Mouse (Mus musculus) c-Kit-positive CD71-positive TER-119-negative erythroid progenitor cells, embryonic 14.5 days (primary cell): ENCODE measurements around the gene Srp9.

ENCODE experiments used
- DNase-seq: peaks from one replicate; pipeline ENCODE4 v3.0.0-alpha.2; 2013; ENCODE audit warnings: low read depth

The Srp9 gene

DNA sequence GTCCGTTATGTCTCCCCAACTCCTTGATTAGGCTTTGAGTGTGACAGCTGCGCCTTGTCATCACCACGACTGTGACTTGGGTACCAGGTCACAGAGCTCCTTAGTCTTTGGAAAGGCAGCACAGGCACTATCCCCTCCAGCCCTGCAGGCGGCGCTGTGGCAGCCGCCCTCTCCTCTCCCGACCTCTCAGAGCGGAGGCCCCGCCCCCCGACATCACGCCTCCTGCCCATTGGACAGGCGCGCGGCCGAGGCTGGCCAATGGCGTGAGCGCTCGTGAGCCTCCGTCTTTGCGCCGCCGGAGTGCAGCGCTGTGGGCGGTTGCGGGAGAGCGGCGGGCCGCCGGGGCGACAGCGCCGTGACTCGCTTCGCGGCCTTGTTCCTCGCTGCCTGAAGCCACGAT is at the start of gene Srp9:
TSS of gene Srp9 (plus strand) at position 232 of the 400 bp plus-strand sequence.
- DNase-seq = peak; percentile 95

DNA sequence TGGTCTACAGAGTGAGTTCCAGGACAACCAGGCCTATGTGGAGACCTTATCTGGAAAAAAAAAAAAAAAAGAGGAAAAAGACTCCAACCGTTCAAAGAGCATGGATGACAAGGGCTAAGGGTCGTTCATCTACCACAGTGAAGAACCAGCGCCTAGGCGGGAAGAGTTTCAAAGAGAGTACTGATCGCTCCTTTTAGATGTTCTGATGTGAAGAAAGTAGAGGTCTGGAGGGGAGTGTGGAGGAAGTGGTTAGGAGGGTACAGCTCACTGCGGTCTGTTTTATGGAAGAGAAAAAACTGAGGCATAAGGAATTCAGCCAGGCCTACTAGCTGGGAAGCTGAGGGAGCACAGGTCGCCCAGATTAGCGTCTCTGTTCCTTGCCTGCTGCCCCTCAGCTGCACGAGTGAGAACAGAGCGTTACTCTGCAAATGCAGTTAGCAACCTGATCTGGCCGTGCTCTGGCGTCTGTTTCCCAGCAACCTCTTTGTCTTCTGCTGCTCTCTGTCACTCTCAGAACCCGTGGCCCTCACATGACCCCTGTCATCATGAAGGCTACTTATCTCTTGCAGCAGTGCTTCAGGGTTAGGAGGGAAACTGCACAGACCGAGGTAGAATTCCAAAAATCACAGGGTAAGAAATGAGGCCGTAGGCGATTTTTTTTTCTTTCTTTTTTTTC is 42.7 kb upstream of the Srp9 start:
- no peak for DNase-seq

DNA sequence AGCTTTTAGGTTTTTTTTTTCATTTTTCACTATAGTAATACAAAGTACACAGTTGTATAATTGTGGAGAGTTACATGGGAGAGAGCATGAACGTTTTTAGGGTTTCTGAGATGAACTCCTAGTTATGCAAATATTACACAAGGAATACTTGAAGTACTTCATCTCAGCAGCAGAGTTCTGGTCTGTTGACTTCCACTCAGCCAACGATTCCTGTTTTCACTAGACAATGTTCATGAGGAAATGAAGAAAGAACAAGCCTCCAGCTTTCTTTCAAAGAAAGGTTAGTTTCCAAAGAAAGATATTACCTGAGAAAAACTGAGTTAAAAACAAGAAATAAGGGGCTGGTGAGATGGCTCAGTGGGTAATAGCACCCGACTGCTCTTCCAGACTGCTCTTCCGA is 41.1 kb upstream of the Srp9 start:
- DNase-seq = no peak

DNA sequence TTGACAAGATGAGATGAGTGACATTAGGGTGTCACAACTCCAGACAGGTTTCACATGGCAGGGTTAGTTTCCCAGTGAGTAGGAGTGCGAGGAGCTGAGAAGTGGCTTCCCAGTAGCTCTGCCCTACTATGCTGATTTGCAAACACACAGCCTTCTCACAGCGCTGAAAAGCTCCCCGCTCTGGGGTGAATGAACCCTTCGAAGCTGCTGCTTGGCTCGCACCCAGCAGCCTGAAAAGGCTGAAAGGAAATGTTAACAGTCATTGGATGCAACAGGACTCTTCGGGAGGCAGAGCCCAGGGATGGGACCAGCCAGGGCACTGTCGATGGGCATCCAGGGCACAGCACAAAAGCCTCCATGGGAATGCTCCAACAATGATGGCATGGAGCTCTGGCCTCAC is 37.8 kb upstream of the Srp9 start:
- no peak for DNase-seq

DNA sequence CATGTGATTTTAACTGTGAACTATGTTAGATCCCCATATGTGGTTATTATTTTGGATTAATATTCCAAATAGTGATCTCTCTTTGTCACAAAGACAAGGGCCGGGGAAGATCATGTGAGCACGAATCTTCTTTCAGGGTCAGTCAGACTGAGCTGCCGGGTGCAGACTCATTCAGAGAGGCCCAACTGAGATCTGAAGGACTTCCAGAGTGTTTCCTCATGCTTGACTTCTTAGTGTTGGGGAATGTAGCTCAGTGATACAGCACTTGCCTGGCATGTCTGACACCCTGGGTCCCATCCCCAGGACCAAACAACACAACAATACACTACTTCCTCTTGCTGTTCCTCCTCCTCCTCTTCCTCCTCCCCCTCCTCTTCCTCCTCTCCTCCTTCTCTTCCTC is 37.2 kb upstream of the Srp9 start:
- DNase-seq = no peak

DNA sequence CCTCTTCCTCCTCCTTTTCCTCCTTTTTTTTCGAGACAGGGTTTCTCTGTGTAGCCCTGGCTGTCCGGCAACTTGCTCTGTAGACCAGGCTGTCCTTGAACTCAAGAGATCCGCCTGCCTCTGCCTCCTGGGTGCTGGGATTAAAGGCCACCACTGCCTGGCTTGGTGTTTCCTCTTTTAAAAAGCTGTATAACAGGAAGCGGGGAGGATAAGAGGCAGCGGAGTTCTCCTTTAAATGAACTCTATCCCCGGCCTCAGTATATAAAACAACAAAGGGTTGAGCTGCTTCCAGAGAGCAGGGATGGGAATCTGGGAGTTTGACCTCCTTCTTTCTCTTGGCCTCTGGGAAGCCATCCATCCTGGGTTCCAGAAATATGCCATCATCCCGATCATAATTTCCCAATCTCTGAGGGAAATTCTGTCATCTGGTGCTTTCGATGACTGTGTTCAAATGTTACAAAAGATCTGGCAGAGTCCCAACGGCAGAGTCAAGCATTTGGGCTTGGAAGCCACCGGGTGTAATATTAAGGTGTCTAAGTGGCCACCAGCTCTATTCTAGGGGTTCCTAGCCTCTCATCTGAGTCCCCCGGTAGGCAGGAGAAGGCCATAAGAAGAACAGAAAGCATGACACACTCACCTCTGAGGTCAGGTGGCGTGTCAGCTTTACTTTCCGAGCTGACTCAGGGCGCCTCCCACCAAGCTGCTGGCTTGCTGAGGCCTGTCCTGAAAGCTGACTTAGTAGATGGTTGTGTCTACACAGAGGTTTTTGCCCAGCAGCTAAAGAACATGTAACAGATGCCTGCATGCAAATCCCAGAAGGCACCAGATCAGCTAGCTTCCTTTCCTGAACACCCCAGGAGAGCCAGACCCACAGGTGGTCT is 36.5 kb upstream of the Srp9 start:
- no peak for DNase-seq

DNA sequence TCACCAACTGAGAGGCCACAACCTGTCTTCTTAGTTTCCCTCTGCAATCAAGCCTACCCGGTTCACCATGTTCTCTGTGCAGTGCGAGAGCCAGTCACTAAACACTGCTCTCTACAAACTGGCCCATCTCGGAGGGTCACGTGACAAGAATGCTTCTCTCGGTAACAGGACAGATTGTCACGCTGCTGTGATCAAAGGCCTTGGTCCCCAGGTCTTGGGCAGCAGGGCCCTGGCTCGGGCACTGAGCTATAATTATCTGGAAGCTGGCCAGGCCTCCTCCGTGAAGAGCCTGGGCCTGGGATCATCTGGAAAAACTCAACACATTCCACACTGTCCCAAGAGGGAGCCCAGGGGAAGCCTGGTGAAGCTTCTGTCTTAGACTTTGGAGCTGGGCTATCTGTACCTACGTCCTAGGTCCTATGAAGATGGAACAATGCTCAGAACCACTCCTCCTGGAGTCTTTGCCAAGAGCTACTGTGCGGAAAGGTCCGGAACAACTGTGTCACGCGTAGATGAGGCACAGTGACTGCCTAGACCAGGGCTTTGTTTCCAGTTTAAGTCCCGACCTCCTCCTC is 35.6 kb upstream of the Srp9 start:
- no peak for DNase-seq

DNA sequence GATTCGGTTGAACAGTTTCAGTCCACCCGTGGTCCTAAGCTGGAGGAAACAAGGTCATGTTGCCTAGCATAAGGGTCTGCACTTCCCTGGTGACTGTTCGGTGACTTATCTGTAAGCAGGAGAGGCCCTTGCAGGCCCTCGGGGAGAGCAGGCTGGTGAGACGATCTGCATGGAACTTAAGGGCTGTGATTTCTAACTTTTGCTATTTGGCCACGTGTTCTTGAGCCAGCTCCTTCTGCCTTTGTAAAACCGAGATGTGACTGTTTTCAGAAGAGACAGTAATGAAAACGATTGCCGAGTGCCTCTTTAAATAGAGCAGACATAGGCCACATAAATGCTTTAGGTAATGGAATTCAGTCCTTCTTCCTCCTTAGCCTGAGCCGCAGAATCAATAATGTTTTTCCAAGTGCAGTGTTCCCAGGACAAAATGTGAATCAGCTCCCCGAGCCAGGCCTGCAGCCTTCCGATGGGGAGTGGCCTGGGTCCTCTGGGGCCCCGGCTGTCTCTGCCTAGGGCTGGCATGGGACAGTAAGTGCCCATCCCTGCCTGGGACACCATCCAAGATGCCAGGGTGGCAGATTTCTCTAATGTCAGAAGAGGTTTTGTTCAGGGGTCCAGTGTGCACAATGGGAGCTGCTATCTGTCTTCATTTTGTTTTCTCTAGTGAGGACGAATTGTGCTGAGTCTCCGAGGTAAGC is 34.8 kb upstream of the Srp9 start:
- DNase-seq = no peak

DNA sequence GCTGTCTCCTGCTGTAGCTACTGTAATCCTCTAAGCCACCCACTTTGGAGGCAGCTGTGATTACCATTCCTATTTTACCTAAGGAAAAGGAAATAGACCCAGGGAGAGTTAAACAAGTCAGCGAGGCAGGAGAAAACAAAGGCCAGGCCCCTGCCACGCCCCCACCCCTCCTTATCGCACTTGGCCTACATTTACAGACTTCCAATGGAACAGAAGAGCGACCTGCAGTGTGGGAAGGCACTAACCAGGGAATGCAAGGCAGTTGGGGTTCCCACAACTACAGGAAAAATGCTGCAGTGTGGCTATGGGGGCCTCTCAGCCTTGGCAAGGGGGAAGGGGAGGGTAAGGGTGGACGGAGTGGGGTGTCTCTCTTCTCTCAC is 34.2 kb upstream of the Srp9 start:
- no peak for DNase-seq

DNA sequence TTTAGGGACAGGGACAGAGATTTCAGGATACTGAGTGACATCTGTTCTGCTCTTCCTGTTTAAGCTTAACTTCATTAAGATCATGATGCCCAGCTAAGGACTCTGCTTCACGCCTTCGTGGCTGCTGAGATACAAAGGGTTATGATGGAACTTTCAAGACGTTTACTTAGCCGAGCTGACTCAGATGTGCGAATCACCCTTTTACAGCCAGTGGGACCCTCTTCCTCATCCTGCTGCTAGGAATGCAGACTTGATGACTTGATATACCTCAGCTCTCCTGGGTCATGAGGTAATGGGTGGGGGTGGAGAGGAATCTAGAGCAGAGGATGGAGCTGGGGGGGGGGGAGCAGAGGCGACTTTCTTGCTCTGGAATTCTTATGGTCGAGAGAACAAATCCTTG is 33.3 kb upstream of the Srp9 start:
- DNase-seq = no peak

DNA sequence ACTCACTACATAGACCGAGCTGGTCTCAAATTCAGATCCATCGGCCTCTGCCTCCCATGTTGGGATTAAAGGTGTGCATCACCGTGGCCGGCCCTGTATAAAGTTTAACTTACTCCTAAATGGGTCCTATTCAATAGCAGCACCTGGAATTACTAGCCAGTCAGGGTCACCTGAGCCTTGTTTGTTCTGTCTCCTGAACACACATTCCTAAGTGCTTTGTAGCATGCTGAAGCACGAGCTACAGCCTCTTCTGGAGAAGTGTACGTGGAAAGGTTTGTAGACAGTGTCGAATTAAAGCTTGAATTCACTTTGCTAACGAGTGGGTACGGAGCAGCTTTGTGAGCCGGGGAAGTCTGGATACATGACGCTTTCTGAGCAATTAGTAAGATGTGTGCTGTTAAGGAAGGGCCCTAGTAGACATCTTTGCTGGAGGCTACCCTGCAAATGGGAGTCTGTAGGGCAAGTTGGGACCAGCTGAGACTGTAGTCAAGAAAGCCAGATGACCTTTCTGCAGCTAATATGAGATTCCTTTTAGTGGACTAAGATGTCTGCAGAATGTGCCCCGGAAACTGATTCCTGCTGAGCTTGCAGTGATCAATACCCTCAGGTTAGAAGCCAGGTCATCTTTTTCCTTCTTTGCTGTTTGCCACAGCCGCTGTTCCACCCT is 32.7 kb upstream of the Srp9 start:
- no peak for DNase-seq

DNA sequence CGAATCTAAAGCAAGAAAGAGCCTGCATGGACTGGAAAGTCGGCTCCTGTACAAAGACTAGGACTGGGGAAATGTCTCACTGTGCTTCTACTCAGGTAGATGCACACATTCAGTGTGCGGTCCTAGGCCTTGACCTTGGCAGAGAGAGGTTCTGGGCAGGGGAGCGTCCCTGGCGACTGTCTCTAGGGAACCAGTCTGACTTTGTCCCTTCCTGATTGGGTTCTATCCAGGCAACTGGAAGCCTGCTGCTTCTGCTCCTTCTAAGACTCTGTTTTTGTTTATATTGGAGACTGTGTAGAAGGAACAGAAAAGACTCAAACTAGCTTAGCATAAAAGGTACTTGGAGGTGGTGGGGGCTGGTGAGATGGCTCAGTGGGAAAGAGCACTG is 32.1 kb upstream of the Srp9 start:
- DNase-seq = no peak

DNA sequence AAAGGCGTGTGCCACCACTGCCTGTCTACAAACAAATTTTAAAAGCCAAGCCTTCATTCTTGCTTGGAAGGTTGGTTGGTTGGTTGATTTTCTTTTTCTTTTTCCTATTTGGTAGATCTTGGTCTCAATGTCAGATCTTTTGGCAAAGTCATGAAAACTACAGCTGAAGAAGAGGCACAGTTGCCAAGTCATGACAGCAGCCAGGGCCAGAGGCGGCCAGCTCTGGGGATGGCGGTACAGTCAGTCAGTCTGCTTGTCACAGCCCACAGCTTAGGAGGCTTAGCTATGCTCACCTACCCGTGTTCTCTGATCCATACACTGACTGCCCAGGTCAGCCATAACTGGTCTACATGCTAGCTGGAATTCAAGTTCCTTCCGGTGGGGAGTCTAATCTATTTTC is 31.1 kb upstream of the Srp9 start:
- DNase-seq = no peak

DNA sequence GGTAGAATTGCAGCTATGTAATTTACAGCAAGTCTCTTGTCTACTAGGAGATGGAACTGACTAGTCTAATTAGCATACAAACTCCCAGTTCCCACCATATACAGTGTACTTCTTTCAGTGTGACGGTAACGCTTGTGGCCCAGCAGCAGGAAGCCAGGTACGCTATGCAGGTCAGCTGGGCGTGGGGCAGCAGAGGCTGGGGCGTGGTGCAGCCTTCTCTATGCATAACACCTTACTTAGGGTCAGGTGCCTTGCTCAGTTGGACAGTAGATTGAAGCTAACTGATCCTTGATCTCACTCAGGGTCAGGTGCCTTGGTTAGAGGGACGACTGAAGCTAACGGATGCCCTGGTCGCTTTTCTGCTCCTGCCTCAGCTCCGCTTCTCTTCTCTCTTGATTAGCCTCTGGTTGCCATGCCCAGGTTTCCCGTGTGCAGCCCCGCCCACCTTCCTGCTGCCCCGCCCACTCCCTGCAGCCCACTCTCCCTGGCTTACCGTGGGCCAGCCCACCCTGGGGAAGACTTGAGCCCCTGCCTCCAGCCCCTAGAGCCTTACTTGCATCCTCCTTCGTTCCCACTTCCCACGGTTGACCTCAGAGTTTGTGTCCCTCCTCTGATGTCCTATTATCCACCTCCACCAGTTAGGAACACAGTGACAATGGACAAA is 29.9 kb upstream of the Srp9 start:
- no peak for DNase-seq

DNA sequence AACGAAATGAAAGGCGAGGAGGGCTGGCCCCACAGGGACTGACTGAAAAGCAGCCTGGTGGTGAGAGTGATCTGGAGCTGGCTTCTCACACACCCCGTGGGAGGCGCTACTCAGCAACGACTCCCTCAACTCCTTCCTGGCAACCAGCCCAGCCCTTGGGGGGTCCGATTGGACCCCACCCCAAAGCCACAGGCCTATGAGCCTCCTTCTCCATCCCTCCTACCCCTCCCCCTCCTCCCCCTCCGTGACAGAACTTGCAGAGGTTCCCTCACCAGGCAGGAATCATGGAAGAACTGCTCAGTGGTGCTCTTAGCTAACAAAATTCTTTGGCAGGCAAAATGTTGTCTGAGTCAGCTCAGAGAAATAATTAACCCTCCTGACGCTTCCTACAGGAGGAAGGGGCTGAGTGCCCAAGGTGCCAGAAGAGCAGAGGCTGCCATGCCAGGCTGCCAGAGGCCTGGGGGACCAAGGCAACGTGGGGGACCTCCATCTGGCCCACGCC is 29.2 kb upstream of the Srp9 start:
- DNase-seq = no peak

DNA sequence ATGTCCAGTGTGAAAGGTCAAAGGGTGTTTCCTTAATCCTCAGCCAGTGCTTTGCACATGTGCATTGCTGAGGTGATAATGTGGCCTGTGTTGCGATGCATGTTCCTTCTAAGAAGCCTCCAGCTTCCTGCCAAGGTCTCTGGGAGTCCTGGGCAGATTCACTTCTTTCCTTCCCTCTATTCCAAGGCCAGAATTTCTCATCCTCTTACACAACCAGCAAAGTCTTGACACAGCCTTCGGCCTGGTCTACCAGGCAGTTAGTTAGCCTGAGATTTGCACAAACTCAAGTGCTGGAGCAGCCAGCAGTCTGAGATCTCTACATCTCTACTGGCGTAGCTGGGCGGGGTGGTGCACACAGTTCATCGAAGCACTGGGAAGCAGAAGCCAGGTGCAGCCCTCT is 27.8 kb upstream of the Srp9 start:
- no peak for DNase-seq

DNA sequence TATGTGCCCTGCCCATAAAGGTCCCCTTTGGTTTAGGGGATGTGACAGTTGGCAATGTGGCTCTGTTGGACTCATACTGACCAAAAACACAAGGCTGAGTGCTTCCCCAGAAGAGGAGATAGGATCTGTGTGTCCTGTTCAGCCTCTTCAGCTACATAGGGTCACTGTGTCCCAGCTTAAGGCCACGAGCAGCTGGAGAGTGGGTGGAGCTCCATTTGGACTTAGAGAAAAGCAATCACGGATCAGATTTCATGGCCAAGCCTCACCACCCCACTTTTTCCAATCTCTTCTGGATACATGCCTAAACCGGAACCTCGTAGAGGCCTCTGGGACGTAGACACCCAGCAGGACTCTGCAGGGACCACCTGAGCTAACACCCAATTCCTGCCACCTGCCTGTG is 25.5 kb upstream of the Srp9 start:
- no peak for DNase-seq

DNA sequence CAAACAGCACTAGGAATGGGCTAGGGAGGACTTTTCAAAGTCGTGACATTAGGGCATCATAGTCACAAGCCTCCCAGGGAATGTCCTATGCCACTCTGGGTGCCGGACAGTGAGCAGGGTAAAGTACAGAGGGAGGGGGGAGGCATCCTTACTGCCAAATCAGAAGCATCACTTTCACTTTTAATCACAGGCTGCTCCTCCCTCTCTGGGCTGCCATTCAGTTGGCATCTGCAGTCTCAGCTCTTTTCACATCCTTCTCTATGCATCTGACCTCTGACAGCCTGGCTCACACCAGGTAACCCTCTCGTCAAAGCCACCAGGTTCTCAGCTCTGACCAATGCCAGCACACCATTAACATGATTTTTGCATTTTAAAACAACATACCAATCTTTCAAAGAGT is 24.1 kb upstream of the Srp9 start:
- no peak for DNase-seq

DNA sequence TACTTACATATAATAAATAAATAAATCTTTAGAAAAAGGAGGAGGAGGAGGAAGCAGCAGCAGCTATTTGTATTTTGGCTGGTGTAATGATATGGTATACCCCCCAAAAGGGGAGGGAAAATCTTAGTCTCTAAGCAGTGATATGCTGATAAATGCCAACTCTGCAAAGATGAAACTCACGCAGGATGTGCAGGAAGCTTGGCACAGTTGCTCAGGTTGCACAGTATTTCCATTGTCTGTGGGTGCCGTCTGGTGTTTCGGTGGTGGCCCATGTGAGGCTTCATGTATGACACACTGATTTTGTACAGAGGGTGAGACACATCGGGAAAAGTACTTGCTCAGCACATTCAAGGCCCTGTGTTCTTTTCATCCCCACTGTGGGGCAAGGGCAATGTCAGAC is 23.1 kb upstream of the Srp9 start:
- no peak for DNase-seq

DNA sequence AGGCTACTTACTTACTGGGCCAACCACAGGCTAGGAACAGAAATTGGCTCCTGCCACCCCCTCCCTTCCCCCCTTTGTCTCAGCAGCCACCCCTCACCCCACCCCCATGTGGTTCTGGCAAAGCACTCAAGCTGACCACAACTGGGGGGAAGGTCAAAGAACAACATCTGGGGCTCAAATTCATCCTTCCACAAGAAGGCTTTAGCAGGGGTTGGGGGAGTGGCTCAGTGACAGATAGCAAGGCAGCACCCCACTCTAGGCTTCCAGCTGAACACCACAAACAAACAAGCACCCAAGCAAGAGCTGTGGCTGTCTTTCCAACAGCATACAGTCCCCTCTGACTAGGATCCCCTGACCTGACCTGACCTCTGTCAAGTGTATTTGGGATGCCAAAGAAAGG is 21.8 kb upstream of the Srp9 start:
- no peak for DNase-seq

DNA sequence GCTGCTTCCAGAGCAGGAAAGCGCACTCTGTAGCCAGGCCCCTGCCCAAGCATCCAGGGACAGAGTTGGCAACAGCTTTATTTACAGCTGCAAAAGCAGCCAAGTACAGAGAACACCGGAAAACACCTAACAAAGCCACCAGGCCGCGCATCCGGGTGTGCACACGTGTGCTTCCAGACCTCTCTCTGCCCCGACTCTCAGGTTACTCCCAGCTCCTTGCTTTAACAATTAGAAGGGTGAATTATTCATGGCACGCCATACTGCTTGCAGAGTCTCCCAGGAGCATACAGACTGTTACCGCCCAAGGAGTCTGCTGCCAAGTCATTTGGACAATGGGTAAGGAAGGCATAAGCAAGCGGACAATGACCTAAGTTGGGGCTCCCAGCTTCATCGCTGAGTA is 21.1 kb upstream of the Srp9 start:
- DNase-seq = no peak

DNA sequence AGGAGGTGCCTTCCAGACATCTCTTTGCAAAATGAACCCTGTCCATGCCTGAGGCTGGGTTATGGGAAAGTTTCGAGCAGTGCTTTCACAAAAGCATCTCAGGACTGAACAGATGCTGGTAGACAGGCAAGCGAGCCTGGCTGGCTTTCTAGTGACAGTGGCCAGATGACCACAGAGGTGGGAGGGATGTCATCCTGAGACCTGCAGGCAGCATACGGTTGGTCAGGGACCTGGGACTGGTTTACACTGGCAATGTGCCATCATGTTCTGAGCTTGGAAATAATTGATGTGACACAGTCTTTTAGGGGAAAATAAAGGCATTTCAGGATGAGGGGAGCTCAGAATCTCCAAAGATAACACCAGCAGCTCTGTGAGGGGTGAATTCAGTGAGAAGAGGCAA is 19.5 kb upstream of the Srp9 start:
- no peak for DNase-seq
